Mouse (Mus musculus) cortical plate, adult 2 months (tissue): ENCODE data around the gene Ctsl.

Source experiments
- CTCF ChIP-seq: fragments of 200-500 bp; IDR thresholded peaks from 2 replicates; pipeline ENCODE4 v1.5.1; 2011; ENCODE audit warnings: mild to moderate bottlenecking, control low read depth, low read length; ENCODE audit not compliant: insufficient read depth; ENCODE audit errors: extremely low read depth
- POLR2A ChIP-seq: fragments of 200-500 bp; IDR thresholded peaks from 2 replicates; pipeline ENCODE4 v1.6.1; 2011; ENCODE audit warnings: mild to moderate bottlenecking, low read length, control low read depth; ENCODE audit not compliant: insufficient read depth; ENCODE audit errors: extremely low read depth

- TF ChIP-seq CTCF (no peak), POLR2A (no peak)
Measured at GRCm38 (mm10) chr13:64312916-64313289, 57.8 kb downstream of the Ctsl start.
